Mouse (Mus musculus) kidney, postnatal 0 days (tissue): Measurements from ENCODE around the gene Tubgcp6. TPM values are rescaled to one million over a fixed set of nuclear protein-coding genes. Genes with fewer than 3 reads are reported as not detected.

Experiments used
- ATAC-seq: fragments of 200-750 bp; cut with Nextera tagmentation; replicated peaks from 2 replicates; pipeline ENCODE4 v1.8.0; 2017; ENCODE audit warnings: low read depth, moderate number of reproducible peaks, moderate TSS enrichment, moderate library complexity; ENCODE audit not compliant: low FRiP score
- DNase-seq: peaks from one replicate; pipeline ENCODE4 v3.0.0-alpha.2; 2016; ENCODE audit warnings: low spot score
- H3K27ac ChIP-seq: fragments of 300-500 bp; sonication (generic); 2 replicates; pipeline ENCODE4 v1.5.1; 2014; ENCODE audit warnings: mild to moderate bottlenecking
- H3K27me3 ChIP-seq: fragments of 300-500 bp; sonication (generic); 2 replicates; pipeline ENCODE4 v1.6.1; 2014; ENCODE audit warnings: low read length, mixed read lengths; ENCODE audit not compliant: insufficient read depth
- H3K36me3 ChIP-seq: fragments of 300-500 bp; sonication (generic); 2 replicates; pipeline ENCODE4 v1.6.1; 2014; ENCODE audit warnings: low read length, mixed read lengths; ENCODE audit not compliant: insufficient read depth
- H3K4me1 ChIP-seq: fragments of 300-500 bp; sonication (generic); replicated peaks from 2 replicates; pipeline ENCODE4 v1.6.1; 2014; ENCODE audit warnings: antibody characterized with exemption, low read length, mixed read lengths; ENCODE audit not compliant: insufficient read depth
- H3K4me2 ChIP-seq: fragments of 300-500 bp; sonication (generic); 2 replicates; pipeline ENCODE4 v1.6.1; 2014; ENCODE audit warnings: mild to moderate bottlenecking, low read length, moderate library complexity, mixed read lengths
- H3K4me3 ChIP-seq: fragments of 300-500 bp; sonication (generic); replicated peaks from 2 replicates; pipeline ENCODE4 v1.5.1; 2014; ENCODE audit warnings: low read depth, low read length
- H3K9ac ChIP-seq: fragments of 300-500 bp; sonication (generic); 2 replicates; pipeline ENCODE4 v1.6.1; 2014; ENCODE audit warnings: low read depth, low read length
- H3K9me3 ChIP-seq: fragments of 300-500 bp; sonication (generic); replicated peaks from 2 replicates; pipeline ENCODE4 v1.6.1; 2016; ENCODE audit warnings: low read length, inconsistent platforms, mixed read lengths
- CTCF ChIP-seq: IDR thresholded peaks from 2 replicates; pipeline ENCODE4 v1.5.1; 2016; ENCODE audit warnings: antibody characterized with exemption, low read depth, mild to moderate bottlenecking, moderate library complexity
- WGBS: fragments of 180-500 bp; shearing (Covaris S2); extraction: QIAGEN DNeasy Blood & Tissue Kit; methylation state at CpG from one replicate; pipeline ENCODE4 v1.1.7; 2014; 5-methylcytosine and 5-hydroxymethylcytosine counted together
- polyA plus RNA-seq: library from polyadenylated mRNA; unstranded; fragments of >200 nt; fragmentation: Nextera tagmentation; extraction: Ambion mirVana; gene quantifications from 2 replicates; pipeline ENCODE4 v1.2.1, GENCODE M21; 2015

The Tubgcp6 gene
- polyA plus RNA-seq, result 6.6 and 7.4 TPM in 2 replicates

- H3K9me3 ChIP-seq, result no peaks in the 10 kb centered on the region
These were observed at the start of gene Tubgcp6 for GRCm38 (mm10) chr15:89122649-89123366. Gene Tubgcp6 (minus strand): TSS chr15:89123112.

DNA sequence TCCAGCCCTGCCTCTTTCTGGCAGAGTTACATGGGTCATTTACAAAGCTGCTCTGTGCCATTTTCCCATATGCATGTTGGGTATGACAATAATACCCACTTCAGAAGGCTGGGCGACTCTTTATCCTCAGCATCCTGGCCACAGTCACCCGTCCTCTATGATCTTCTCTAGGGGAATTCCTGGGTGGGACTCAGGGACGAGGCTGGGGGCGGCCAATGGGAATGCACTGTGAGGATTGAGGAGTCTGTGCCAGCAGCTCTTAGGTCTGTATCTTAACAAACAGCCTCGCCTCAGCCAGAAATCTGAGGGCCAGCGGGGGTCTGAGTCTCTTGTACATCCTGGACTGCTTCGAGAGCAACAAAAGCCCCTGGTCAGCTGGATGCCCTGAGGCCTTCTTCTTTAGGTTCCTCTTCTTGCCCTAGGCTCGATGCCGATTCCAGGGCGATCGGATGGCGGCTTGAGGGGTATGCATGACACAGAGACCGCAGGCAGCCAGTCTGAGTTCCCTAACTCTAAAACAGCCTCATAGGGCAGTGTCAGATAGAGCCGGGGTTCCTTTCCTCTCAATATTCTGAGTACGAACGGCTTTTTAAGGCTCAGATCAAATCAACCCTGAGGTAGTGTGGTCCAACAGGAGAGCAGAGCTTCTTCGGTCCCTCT is 49.5 kb upstream of the Tubgcp6 start:
- no peak for DNase-seq

More at GRCm38 (mm10) chr15:89122649-89123366, at the start of gene Tubgcp6:
- Histone ChIP-seq H3K9ac (peak within 1 kb of the TSS; percentile 79), H3K4me1 (peaks cover 24% of the 10 kb centered on the region), H3K4me2 (peak within 1 kb of the TSS; percentile 71), H3K36me3 (peaks cover 3% of the 10 kb centered on the region; the same call in 1 of the 2 replicates), H3K27ac (peak within 1 kb of the TSS; percentile 78), H3K4me3 (peak within 1 kb of the TSS; percentile 79), H3K27me3 (no peaks in the 10 kb centered on the region)
- ATAC-seq, result peak; percentile 86
- no peak for TF ChIP-seq CTCF
- WGBS, result 0% methylated on average over 47 of the region's 47 CpGs
- DNase-seq, result peak; percentile 93

DNA sequence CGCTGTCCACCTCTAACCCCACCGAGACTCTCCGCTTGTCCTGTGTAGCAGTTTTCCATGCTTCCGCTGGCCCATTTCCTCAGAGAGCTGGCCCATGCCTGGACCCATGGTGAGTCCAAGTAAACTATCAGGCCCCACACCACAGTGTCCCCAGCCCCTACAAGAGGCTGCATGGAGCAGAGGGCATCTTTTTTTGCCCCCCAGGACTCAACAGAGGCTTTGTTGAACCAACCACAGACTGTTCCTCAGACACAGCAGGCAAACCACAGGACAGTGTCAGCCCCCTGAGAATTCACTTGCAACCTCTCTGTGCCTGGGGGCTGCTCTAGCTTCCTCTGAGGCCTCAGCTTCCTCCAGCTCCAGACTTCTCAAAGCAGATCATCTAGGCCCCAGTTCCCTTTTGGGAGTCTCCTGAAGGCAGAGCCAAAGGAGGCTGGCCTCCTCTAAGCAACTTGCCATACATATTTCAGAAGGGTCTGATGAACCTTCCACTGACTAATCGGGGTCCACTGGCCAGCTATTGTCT is 48.7 kb upstream of the Tubgcp6 start:
- H3K4me1 ChIP-seq, result peaks cover 66% of the 10 kb centered on the region
- H3K9ac ChIP-seq, result peak overlapping the region; percentile 13; the same call in 1 of the 2 replicates
- H3K4me2 ChIP-seq, result no peak overlapping the region
- H3K27ac ChIP-seq, result 0 out of 2 replicates have a peak overlapping the region, but pooled peaks have one; percentile 13
- DNase-seq, result no peak
- H3K4me3 ChIP-seq, result no peak overlapping the region
- H3K36me3 ChIP-seq, result peaks cover 19% of the 10 kb centered on the region
- no peak for ATAC-seq
- 91% methylated on average over 5 of the region's 5 CpGs for WGBS
- no peaks in the 10 kb centered on the region for H3K27me3 ChIP-seq
- no peaks in the 10 kb centered on the region for H3K9me3 ChIP-seq
- no peak for TF ChIP-seq CTCF

More for the DNA sequence above, 49.5 kb upstream of the Tubgcp6 start:
- no peaks in the 10 kb centered on the region for H3K9me3 ChIP-seq
- ATAC-seq, result no peak
- H3K4me1 ChIP-seq, result peaks cover 75% of the 10 kb centered on the region
- H3K9ac ChIP-seq, result peak overlapping the region; percentile 75
- no peaks in the 10 kb centered on the region for H3K27me3 ChIP-seq
- TF ChIP-seq CTCF, result no peak
- peak overlapping the region; percentile 50 for H3K4me3 ChIP-seq
- WGBS, result 51% methylated on average over 17 of the region's 17 CpGs
- peak overlapping the region; percentile 100 for H3K4me2 ChIP-seq
- peak overlapping the region; percentile 84; the same call in 1 of the 2 replicates for H3K27ac ChIP-seq
- H3K36me3 ChIP-seq, result peaks cover 11% of the 10 kb centered on the region; the same call in 1 of the 2 replicates

DNA sequence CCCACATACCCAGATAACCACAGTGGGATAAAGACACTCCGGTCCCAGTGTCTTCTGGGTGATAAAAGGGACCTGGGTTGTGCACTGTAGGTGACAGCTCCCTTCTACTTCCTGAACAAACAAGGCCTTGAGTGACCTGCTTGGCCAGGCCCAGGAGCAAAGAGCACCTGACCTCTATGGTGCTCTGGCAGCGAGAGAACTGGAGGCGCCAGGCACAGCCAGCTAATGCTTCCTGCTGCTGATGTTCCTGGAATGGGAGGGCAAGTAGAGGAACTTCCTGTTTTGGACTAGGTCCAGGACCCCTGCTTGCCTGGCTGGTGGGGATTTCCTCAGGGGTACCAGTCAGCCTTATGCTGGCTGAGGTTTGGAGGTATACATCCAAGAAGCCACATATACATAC is 47.2 kb upstream of the Tubgcp6 start:
- Histone ChIP-seq H3K4me1 (peaks cover 55% of the 10 kb centered on the region), H3K4me3 (no peak overlapping the region), H3K36me3 (peaks cover 33% of the 10 kb centered on the region), H3K9ac (peak overlapping the region; percentile 40; the same call in 1 of the 2 replicates), H3K4me2 (peak overlapping the region; percentile 21; the same call in 1 of the 2 replicates), H3K9me3 (no peaks in the 10 kb centered on the region), H3K27me3 (no peaks in the 10 kb centered on the region), H3K27ac (peak overlapping the region; percentile 82)
- WGBS, result 19% methylated on average over 3 of the region's 3 CpGs
- DNase-seq, result no peak
- no peak for TF ChIP-seq CTCF
- ATAC-seq, result no peak

- H3K27me3 ChIP-seq, result no peaks in the 10 kb centered on the region
- no peak overlapping the region for H3K4me3 ChIP-seq
- DNase-seq (peak; percentile 96), ATAC-seq (peak; percentile 69)
- H3K27ac ChIP-seq, result peak overlapping the region; percentile 82
- peaks cover 48% of the 10 kb centered on the region for H3K4me1 ChIP-seq
- H3K36me3 ChIP-seq, result peaks cover 39% of the 10 kb centered on the region
- peak overlapping the region; percentile 21 for H3K4me2 ChIP-seq
- TF ChIP-seq CTCF, result no peak
- peak overlapping the region; percentile 40; the same call in 1 of the 2 replicates for H3K9ac ChIP-seq
- H3K9me3 ChIP-seq, result no peaks in the 10 kb centered on the region
- 3% methylated on average over 10 of the region's 10 CpGs for WGBS
These were observed 46.5 kb upstream of the Tubgcp6 start for GRCm38 (mm10) chr15:89169431-89169830.

- no peak overlapping the region for H3K9ac ChIP-seq
- peak overlapping the region; percentile 42 for H3K27ac ChIP-seq
- H3K36me3 ChIP-seq, result peaks cover 44% of the 10 kb centered on the region
- ATAC-seq (no peak), DNase-seq (no peak)
- peaks cover 43% of the 10 kb centered on the region for H3K4me1 ChIP-seq
- no peaks in the 10 kb centered on the region for H3K27me3 ChIP-seq
- no peaks in the 10 kb centered on the region for H3K9me3 ChIP-seq
- H3K4me2 ChIP-seq, result peak overlapping the region; percentile 21; the same call in 1 of the 2 replicates
- no peak overlapping the region for H3K4me3 ChIP-seq
- WGBS, result 36% methylated on average over 10 of the region's 10 CpGs
- no peak for TF ChIP-seq CTCF
These were observed 46.0 kb upstream of the Tubgcp6 start for GRCm38 (mm10) chr15:89168922-89169321.
